Mouse (Mus musculus) midbrain, embryonic 12.5 days (tissue): ENCODE measurements around the gene Cdc42ep4. TPM values are rescaled to one million over a fixed set of nuclear protein-coding genes. Genes with fewer than 3 reads are reported as not detected.

ENCODE experiments used
- ATAC-seq: fragments of 200-750 bp; cut with Nextera tagmentation; 2 replicates; pipeline ENCODE4 v1.8.0; 2017; ENCODE audit warnings: low read depth, moderate TSS enrichment, moderate library complexity; ENCODE audit not compliant: low FRiP score
- H3K27ac ChIP-seq: fragments of 300-500 bp; sonication (generic); replicated peaks from 2 replicates; pipeline ENCODE4 v1.5.1; 2016; ENCODE audit warnings: mild to moderate bottlenecking
- H3K27me3 ChIP-seq: fragments of 300-500 bp; sonication (generic); 2 replicates; pipeline ENCODE4 v1.6.1; 2016; ENCODE audit warnings: mild to moderate bottlenecking
- H3K36me3 ChIP-seq: fragments of 300-500 bp; sonication (generic); 2 replicates; pipeline ENCODE4 v1.6.1; 2016
- H3K4me1 ChIP-seq: fragments of 300-500 bp; sonication (generic); 2 replicates; pipeline ENCODE4 v1.6.1; 2016
- H3K4me2 ChIP-seq: fragments of 300-500 bp; sonication (generic); replicated peaks from 2 replicates; pipeline ENCODE4 v1.6.1; 2016; ENCODE audit warnings: mild to moderate bottlenecking, moderate library complexity
- H3K4me3 ChIP-seq: fragments of 300-500 bp; sonication (generic); 2 replicates; pipeline ENCODE4 v1.5.1; 2016; ENCODE audit warnings: mild to moderate bottlenecking
- H3K9ac ChIP-seq: fragments of 300-500 bp; sonication (generic); replicated peaks from 2 replicates; pipeline ENCODE4 v1.6.1; 2016; ENCODE audit warnings: mild to moderate bottlenecking, moderate library complexity
- H3K9me3 ChIP-seq: fragments of 300-500 bp; sonication (generic); 2 replicates; pipeline ENCODE4 v1.6.1; 2016; ENCODE audit warnings: mild to moderate bottlenecking
- WGBS: fragments of 180-500 bp; shearing (Covaris S2); methylation state at CpG from one replicate; pipeline ENCODE4 v1.1.7; 2016; 5-methylcytosine and 5-hydroxymethylcytosine counted together
- polyA plus RNA-seq: library from polyadenylated mRNA; unstranded; fragments of >200 nt; fragmentation: Nextera tagmentation; extraction: Ambion mirVana; gene quantifications from 2 replicates; pipeline ENCODE4 v1.2.1, GENCODE M21; 2016

The Cdc42ep4 gene
- polyA plus RNA-seq, 1 experiment from 2014 or later = 104 TPM

- Histone ChIP-seq H3K27ac (no peak overlapping the region), H3K4me2 (no peak overlapping the region), H3K4me1 (peaks cover 9% of the 10 kb centered on the region), H3K4me3 (no peak overlapping the region), H3K36me3 (no peaks in the 10 kb centered on the region), H3K9ac (no peak overlapping the region), H3K27me3 (peaks cover 7% of the 10 kb centered on the region; the same call in 1 of the 2 replicates), H3K9me3 (no peaks in the 10 kb centered on the region)
- WGBS = 85% methylated on average over 5 of the region's 5 CpGs
- ATAC-seq = no peak
These were observed 21.5 kb upstream of the Cdc42ep4 start for GRCm38 (mm10) chr11:113773191-113773590.

- no peak for ATAC-seq
- H3K27ac ChIP-seq = no peak overlapping the region
- H3K9ac ChIP-seq = no peak overlapping the region
- H3K4me2 ChIP-seq = no peak overlapping the region
- no peaks in the 10 kb centered on the region for H3K9me3 ChIP-seq
- H3K4me1 ChIP-seq = no peaks in the 10 kb centered on the region; the same call in 1 of the 2 replicates
- H3K36me3 ChIP-seq = no peaks in the 10 kb centered on the region
- WGBS = 90% methylated on average over 13 of the region's 13 CpGs
- H3K27me3 ChIP-seq = no peaks in the 10 kb centered on the region
- no peak overlapping the region for H3K4me3 ChIP-seq
These were observed 19.5 kb upstream of the Cdc42ep4 start for GRCm38 (mm10) chr11:113771187-113771586.

- Histone ChIP-seq H3K4me2 (no peak overlapping the region), H3K27ac (no peak overlapping the region), H3K36me3 (no peaks in the 10 kb centered on the region), H3K27me3 (no peaks in the 10 kb centered on the region), H3K4me3 (no peak overlapping the region), H3K9me3 (no peaks in the 10 kb centered on the region), H3K9ac (no peak overlapping the region), H3K4me1 (peaks cover 7% of the 10 kb centered on the region)
- WGBS = 79% methylated on average over 3 of the region's 3 CpGs
- ATAC-seq = no peak
These were observed 16.7 kb upstream of the Cdc42ep4 start for GRCm38 (mm10) chr11:113768356-113768755.

GRCm38 (mm10) chr11:113767285-113767684, 15.6 kb upstream of the Cdc42ep4 start:
- Histone ChIP-seq H3K36me3 (no peaks in the 10 kb centered on the region), H3K27ac (no peak overlapping the region), H3K27me3 (no peaks in the 10 kb centered on the region), H3K4me2 (no peak overlapping the region), H3K9me3 (no peaks in the 10 kb centered on the region), H3K4me3 (no peak overlapping the region), H3K9ac (no peak overlapping the region), H3K4me1 (peaks cover 9% of the 10 kb centered on the region)
- ATAC-seq = no peak
- 78% methylated on average over 8 of the region's 8 CpGs for WGBS

- Histone ChIP-seq H3K27me3 (no peaks in the 10 kb centered on the region), H3K4me1 (peaks cover 9% of the 10 kb centered on the region), H3K4me3 (no peak overlapping the region), H3K4me2 (no peak overlapping the region), H3K9ac (no peak overlapping the region), H3K9me3 (no peaks in the 10 kb centered on the region), H3K27ac (no peak overlapping the region; the same call in 1 of the 2 replicates), H3K36me3 (no peaks in the 10 kb centered on the region)
- 66% methylated on average over 10 of the region's 10 CpGs for WGBS
- ATAC-seq = no peak
These were observed 14.8 kb upstream of the Cdc42ep4 start for GRCm38 (mm10) chr11:113766284-113766985.

GRCm38 (mm10) chr11:113764132-113764849, 12.6 kb upstream of the Cdc42ep4 start:
- Histone ChIP-seq H3K9ac (no peak overlapping the region), H3K9me3 (no peaks in the 10 kb centered on the region), H3K4me3 (no peak overlapping the region), H3K4me2 (no peak overlapping the region), H3K27ac (no peak overlapping the region), H3K4me1 (peaks cover 9% of the 10 kb centered on the region), H3K36me3 (no peaks in the 10 kb centered on the region), H3K27me3 (no peaks in the 10 kb centered on the region)
- no peak for ATAC-seq
- 90% methylated on average over 6 of the region's 6 CpGs for WGBS

- H3K9me3 ChIP-seq = no peaks in the 10 kb centered on the region
- ATAC-seq = no peak
- no peak overlapping the region for H3K27ac ChIP-seq
- peaks cover 9% of the 10 kb centered on the region for H3K4me1 ChIP-seq
- H3K36me3 ChIP-seq = no peaks in the 10 kb centered on the region
- H3K9ac ChIP-seq = no peak overlapping the region
- H3K4me2 ChIP-seq = no peak overlapping the region
- H3K4me3 ChIP-seq = no peak overlapping the region
- 22% methylated on average over 5 of the region's 5 CpGs for WGBS
- H3K27me3 ChIP-seq = no peaks in the 10 kb centered on the region
These were observed 11.8 kb upstream of the Cdc42ep4 start for GRCm38 (mm10) chr11:113763449-113763848.

- no peaks in the 10 kb centered on the region for H3K27me3 ChIP-seq
- no peak overlapping the region for H3K4me2 ChIP-seq
- H3K4me1 ChIP-seq = peaks cover 9% of the 10 kb centered on the region
- no peak for ATAC-seq
- no peaks in the 10 kb centered on the region for H3K9me3 ChIP-seq
- H3K27ac ChIP-seq = no peak overlapping the region
- no peak overlapping the region for H3K4me3 ChIP-seq
- no peaks in the 10 kb centered on the region for H3K36me3 ChIP-seq
- 85% methylated on average over 8 of the region's 8 CpGs for WGBS
- no peak overlapping the region for H3K9ac ChIP-seq
These were observed 10.6 kb upstream of the Cdc42ep4 start for GRCm38 (mm10) chr11:113762136-113762797.

GRCm38 (mm10) chr11:113761646-113762045, 10.0 kb upstream of the Cdc42ep4 start:
- WGBS = 94% methylated on average over 7 of the region's 7 CpGs
- ATAC-seq = no peak
- Histone ChIP-seq H3K4me3 (no peak overlapping the region), H3K4me2 (no peak overlapping the region), H3K9ac (no peak overlapping the region), H3K36me3 (no peaks in the 10 kb centered on the region), H3K27me3 (no peaks in the 10 kb centered on the region), H3K9me3 (no peaks in the 10 kb centered on the region), H3K4me1 (peaks cover 9% of the 10 kb centered on the region), H3K27ac (no peak overlapping the region)

GRCm38 (mm10) chr11:113760476-113760875, 8.8 kb upstream of the Cdc42ep4 start:
- ATAC-seq = no peak
- 78% methylated on average over 7 of the region's 7 CpGs for WGBS
- Histone ChIP-seq H3K27ac (no peak overlapping the region), H3K4me1 (peaks cover 9% of the 10 kb centered on the region), H3K36me3 (no peaks in the 10 kb centered on the region), H3K9me3 (no peaks in the 10 kb centered on the region), H3K27me3 (no peaks in the 10 kb centered on the region), H3K4me2 (no peak overlapping the region), H3K9ac (no peak overlapping the region), H3K4me3 (no peak overlapping the region)

- Histone ChIP-seq H3K27ac (no peak overlapping the region), H3K4me1 (peaks cover 15% of the 10 kb centered on the region), H3K9ac (no peak overlapping the region), H3K27me3 (no peaks in the 10 kb centered on the region), H3K4me2 (no peak overlapping the region), H3K36me3 (no peaks in the 10 kb centered on the region), H3K4me3 (no peak overlapping the region), H3K9me3 (no peaks in the 10 kb centered on the region)
- no peak for ATAC-seq
- 91% methylated on average over 5 of the region's 5 CpGs for WGBS
These were observed 7.2 kb upstream of the Cdc42ep4 start for GRCm38 (mm10) chr11:113758851-113759250.

GRCm38 (mm10) chr11:113756578-113756977, 4.9 kb upstream of the Cdc42ep4 start:
- Histone ChIP-seq H3K27ac (no peak overlapping the region), H3K9ac (no peak overlapping the region), H3K9me3 (no peaks in the 10 kb centered on the region), H3K36me3 (no peaks in the 10 kb centered on the region), H3K4me3 (no peak overlapping the region), H3K27me3 (no peaks in the 10 kb centered on the region), H3K4me1 (peaks cover 18% of the 10 kb centered on the region), H3K4me2 (no peak overlapping the region)
- WGBS = 95% methylated on average over 12 of the region's 12 CpGs
- ATAC-seq = no peak
